Mouse (Mus musculus) lung, embryonic 14.5 days (tissue): ENCODE results near the gene Hist1h2ah. TPM values are rescaled to one million over a fixed set of nuclear protein-coding genes. Genes with fewer than 3 reads are reported as not detected.
"Not testable (repeated sequence)": the region's sequence is repeated elsewhere in the genome, so short reads cannot be mapped to it uniquely, and the experiment has no call there.

Experiments used
- ATAC-seq: fragments of 200-750 bp; cut with Nextera tagmentation; 2 replicates; pipeline ENCODE4 v1.8.0; 2017; ENCODE audit warnings: mild to moderate bottlenecking, moderate TSS enrichment, moderate library complexity; ENCODE audit not compliant: insufficient read depth
- DNase-seq: peaks from one replicate; pipeline ENCODE4 v3.0.0-alpha.2; 2015
- H3K27ac ChIP-seq: fragments of 300-500 bp; sonication (generic); 2 replicates; pipeline ENCODE4 v1.5.1; 2014; ENCODE audit warnings: low read depth, mild to moderate bottlenecking, moderate library complexity
- H3K27me3 ChIP-seq: fragments of 300-500 bp; sonication (generic); 2 replicates; pipeline ENCODE4 v1.6.1; 2014; ENCODE audit warnings: low read length, control low read depth; ENCODE audit not compliant: insufficient read depth
- H3K36me3 ChIP-seq: fragments of 300-500 bp; sonication (generic); 2 replicates; pipeline ENCODE4 v1.6.1; 2014; ENCODE audit warnings: control low read depth; ENCODE audit not compliant: insufficient read depth
- H3K4me1 ChIP-seq: fragments of 300-500 bp; sonication (generic); 2 replicates; pipeline ENCODE4 v1.6.1; 2014; ENCODE audit warnings: antibody characterized with exemption, control low read depth; ENCODE audit not compliant: insufficient read depth
- H3K4me2 ChIP-seq: fragments of 300-500 bp; sonication (generic); 2 replicates; pipeline ENCODE4 v1.6.1; 2014; ENCODE audit warnings: mild to moderate bottlenecking
- H3K4me3 ChIP-seq: fragments of 300-500 bp; sonication (generic); 2 replicates; pipeline ENCODE4 v1.5.1; 2014; ENCODE audit warnings: low read depth, low read length
- H3K9ac ChIP-seq: fragments of 300-500 bp; sonication (generic); 2 replicates; pipeline ENCODE4 v1.6.1; 2014
- H3K9me3 ChIP-seq: fragments of 300-500 bp; sonication (generic); 2 replicates; pipeline ENCODE4 v1.6.1; 2016; ENCODE audit warnings: low read depth, low read length, control low read depth
- CTCF ChIP-seq: IDR thresholded peaks from 2 replicates; pipeline ENCODE4 v1.5.1; 2016; ENCODE audit warnings: antibody characterized with exemption, low read depth
- WGBS: fragments of 180-500 bp; shearing (Covaris S2); extraction: QIAGEN DNeasy Blood & Tissue Kit; methylation state at CpG from one replicate; pipeline ENCODE4 v1.1.7; 2014; 5-methylcytosine and 5-hydroxymethylcytosine counted together
- polyA plus RNA-seq: library from polyadenylated mRNA; unstranded; fragments of >200 nt; fragmentation: Nextera tagmentation; extraction: Ambion mirVana; gene quantifications from 2 replicates; pipeline ENCODE4 v1.2.1, GENCODE M21; 2014

Hist1h2ah gene
- polyA plus RNA-seq, 1 experiment from 2014 or later, result 21.6 TPM

- H3K27me3 ChIP-seq, result no peaks in the 10 kb centered on the region
- 2% methylated on average over 13 of the region's 13 CpGs for WGBS
- DNase-seq, result peak; percentile 67
These were observed 6.5 kb upstream of the Hist1h2ah start for GRCm38 (mm10) chr13:22041651-22042567.

GRCm38 (mm10) chr13:22041142-22041536 is 5.8 kb upstream of the Hist1h2ah start, which contains the start of gene Hist1h4i:
Gene Hist1h4i, minus strand, starts transcription at chr13:22041362.
- peak within 1 kb of the TSS; percentile 80 for H3K4me2 ChIP-seq
- WGBS, result 0% methylated on average over 23 of the region's 27 CpGs
- H3K36me3 ChIP-seq, H3K27me3 ChIP-seq, H3K4me1 ChIP-seq, H3K9me3 ChIP-seq: not testable (repeated sequence)
- ATAC-seq (peak; percentile 64), DNase-seq (peak; percentile 98)
- H3K4me3 ChIP-seq, result peak within 1 kb of the TSS; percentile 46
- peak within 1 kb of the TSS; percentile 81 for H3K9ac ChIP-seq
- peak within 1 kb of the TSS; percentile 98 for H3K27ac ChIP-seq

More at GRCm38 (mm10) chr13:22041651-22042567, 6.5 kb upstream of the Hist1h2ah start:
- Histone ChIP-seq H3K4me1 (peaks cover 7% of the 10 kb centered on the region), H3K9ac (peak overlapping the region; percentile 63), H3K27ac (peak overlapping the region; percentile 98), H3K9me3 (no peaks in the 10 kb centered on the region), H3K4me3 (peak overlapping the region; percentile 46), H3K4me2 (peak overlapping the region; percentile 80), H3K36me3 (no peaks in the 10 kb centered on the region)
- ATAC-seq, result no peak
- TF ChIP-seq CTCF, result no peak

GRCm38 (mm10) chr13:22040464-22041141 is 5.2 kb upstream of the Hist1h2ah start:
- no peaks in the 10 kb centered on the region for H3K27me3 ChIP-seq
- no peaks in the 10 kb centered on the region for H3K36me3 ChIP-seq
- ATAC-seq (peak; percentile 32), DNase-seq (peak; percentile 72)
- no peak for TF ChIP-seq CTCF
- H3K4me2 ChIP-seq, result peak overlapping the region; percentile 80
- peak overlapping the region; percentile 98 for H3K27ac ChIP-seq
- H3K9ac ChIP-seq, result peak overlapping the region; percentile 81
- H3K4me1 ChIP-seq, result peaks cover 10% of the 10 kb centered on the region
- no peaks in the 10 kb centered on the region for H3K9me3 ChIP-seq
- WGBS, result under 1% methylated on average over 22 of the region's 24 CpGs
- H3K4me3 ChIP-seq, result peak overlapping the region; percentile 46

GRCm38 (mm10) chr13:22039951-22040463 is 4.6 kb upstream of the Hist1h2ah start:
- Histone ChIP-seq H3K4me1 (peaks cover 10% of the 10 kb centered on the region), H3K4me2 (peak overlapping the region; percentile 80), H3K36me3 (no peaks in the 10 kb centered on the region), H3K27me3 (no peaks in the 10 kb centered on the region), H3K4me3 (peak overlapping the region; percentile 46), H3K9ac (peak overlapping the region; percentile 81), H3K27ac (peak overlapping the region; percentile 98), H3K9me3 (no peaks in the 10 kb centered on the region)
- no peak for TF ChIP-seq CTCF
- ATAC-seq (no peak), DNase-seq (no peak)
- WGBS, result 6% methylated on average over 2 of the region's 2 CpGs

- H3K4me2 ChIP-seq, result peak overlapping the region; percentile 80
- H3K36me3 ChIP-seq, result no peaks in the 10 kb centered on the region
- H3K27ac ChIP-seq, result peak overlapping the region; percentile 98
- ATAC-seq, result no peak
- TF ChIP-seq CTCF, result no peak
- no peaks in the 10 kb centered on the region for H3K27me3 ChIP-seq
- no peak overlapping the region for H3K9ac ChIP-seq
- no peak for DNase-seq
- peak overlapping the region; percentile 46; the same call in 1 of the 2 replicates for H3K4me3 ChIP-seq
- WGBS, result 59% methylated on average over 5 of the region's 5 CpGs
- H3K4me1 ChIP-seq, result peaks cover 6% of the 10 kb centered on the region; the same call in 1 of the 2 replicates
- no peaks in the 10 kb centered on the region for H3K9me3 ChIP-seq
These were observed 4.0 kb upstream of the Hist1h2ah start for GRCm38 (mm10) chr13:22039364-22039763.

- Histone ChIP-seq H3K4me2 (peak overlapping the region; percentile 77; the same call in 1 of the 2 replicates), H3K4me1 (peaks cover 6% of the 10 kb centered on the region; the same call in 1 of the 2 replicates), H3K9ac (no peak overlapping the region), H3K27me3 (no peaks in the 10 kb centered on the region), H3K4me3 (no peak overlapping the region), H3K27ac (peak overlapping the region; percentile 69), H3K36me3 (no peaks in the 10 kb centered on the region), H3K9me3 (no peaks in the 10 kb centered on the region)
- DNase-seq (no peak), ATAC-seq (no peak)
- WGBS, result 50% methylated on average over 2 of the region's 2 CpGs
- no peak for TF ChIP-seq CTCF
These were observed 2.0 kb upstream of the Hist1h2ah start for GRCm38 (mm10) chr13:22037415-22037814.
